Mouse (Mus musculus) stomach, postnatal 0 days (tissue): ENCODE measurements at regions not wholly inside any gene's neighbourhood (a gene's known extent, or its start where the extent isn't known, plus 50 kb on each side); places are given as distances from the start of the nearest gene placed in this dataset.
"Not testable (repeated sequence)": the region's sequence is repeated elsewhere in the genome, so short reads cannot be mapped to it uniquely, and the experiment has no call there.

Experiments used
- ATAC-seq: fragments of 200-750 bp; cut with Nextera tagmentation; 2 replicates; pipeline ENCODE4 v1.8.0; 2017; ENCODE audit not compliant: low FRiP score, low TSS enrichment
- DNase-seq: peaks from one replicate; pipeline ENCODE4 v3.0.0-alpha.2; 2016; ENCODE audit warnings: low spot score
- H3K27ac ChIP-seq: fragments of 300-500 bp; sonication (generic); replicated peaks from 2 replicates; pipeline ENCODE4 v1.5.1; 2014; ENCODE audit warnings: mild to moderate bottlenecking, control low read depth
- H3K27me3 ChIP-seq: fragments of 300-500 bp; sonication (generic); 2 replicates; pipeline ENCODE4 v1.6.1; 2014; ENCODE audit warnings: low read length; ENCODE audit not compliant: control insufficient read depth, insufficient read depth
- H3K36me3 ChIP-seq: fragments of 300-500 bp; sonication (generic); 2 replicates; pipeline ENCODE4 v1.6.1; 2014; ENCODE audit warnings: low read length, mixed read lengths; ENCODE audit not compliant: control insufficient read depth, insufficient read depth
- H3K4me1 ChIP-seq: fragments of 300-500 bp; sonication (generic); replicated peaks from 2 replicates; pipeline ENCODE4 v1.6.1; 2014; ENCODE audit warnings: antibody characterized with exemption; ENCODE audit not compliant: control insufficient read depth, insufficient read depth
- H3K4me2 ChIP-seq: fragments of 300-500 bp; sonication (generic); replicated peaks from 2 replicates; pipeline ENCODE4 v1.6.1; 2014; ENCODE audit warnings: low read depth, mild to moderate bottlenecking, control low read depth, moderate library complexity
- H3K4me3 ChIP-seq: fragments of 300-500 bp; sonication (generic); 2 replicates; pipeline ENCODE4 v1.5.1; 2014; ENCODE audit warnings: low read depth, low read length, control low read depth
- H3K9ac ChIP-seq: fragments of 300-500 bp; sonication (generic); 2 replicates; pipeline ENCODE4 v1.6.1; 2014; ENCODE audit warnings: mild to moderate bottlenecking, low read length, control low read depth, mixed read lengths
- H3K9me3 ChIP-seq: fragments of 300-500 bp; sonication (generic); 2 replicates; pipeline ENCODE4 v1.6.1; 2016; ENCODE audit warnings: low read length; ENCODE audit not compliant: control insufficient read depth
- CTCF ChIP-seq: IDR thresholded peaks from 2 replicates; pipeline ENCODE4 v1.5.1; 2016; ENCODE audit warnings: antibody characterized with exemption, low read depth, mild to moderate bottlenecking, moderate library complexity
- EP300 ChIP-seq: optimal IDR thresholded peaks from 2 replicates; pipeline ENCODE3; 2016; ENCODE audit warnings: antibody characterized with exemption
- WGBS: fragments of 180-500 bp; shearing (Covaris S2); extraction: QIAGEN DNeasy Blood & Tissue Kit; methylation state at CpG from one replicate; pipeline ENCODE4 v1.1.7; 2014; 5-methylcytosine and 5-hydroxymethylcytosine counted together

- Histone ChIP-seq H3K9ac (no peak overlapping the region), H3K4me2 (no peak overlapping the region), H3K27me3 (no peaks in the 10 kb centered on the region), H3K9me3 (no peaks in the 10 kb centered on the region), H3K4me3 (no peak overlapping the region), H3K36me3 (no peaks in the 10 kb centered on the region), H3K27ac (no peak overlapping the region), H3K4me1 (no peaks in the 10 kb centered on the region)
- WGBS: 30% methylated on average over 2 of the region's 2 CpGs
- TF ChIP-seq CTCF (no peak), EP300 (no peak)
- DNase-seq: no peak
- no peak for ATAC-seq
Observed at GRCm38 (mm10) chr1:81738384-81738783, 494.5 kb upstream of the Gm9747 start.

GRCm38 (mm10) chr1:81739392-81739791, 493.5 kb upstream of the Gm9747 start:
- H3K4me2 ChIP-seq: no peak overlapping the region
- 0 out of 2 replicates have a peak, but pooled peaks cover 1% of the 10 kb centered on the region for H3K4me1 ChIP-seq
- H3K4me3 ChIP-seq: no peak overlapping the region
- ATAC-seq: no peak
- WGBS: 69% methylated on average over 3 of the region's 3 CpGs
- H3K36me3 ChIP-seq: no peaks in the 10 kb centered on the region
- H3K27me3 ChIP-seq: no peaks in the 10 kb centered on the region
- TF ChIP-seq EP300: no peak
- no peak for TF ChIP-seq CTCF
- DNase-seq: no peak
- no peaks in the 10 kb centered on the region for H3K9me3 ChIP-seq
- no peak overlapping the region for H3K9ac ChIP-seq
- no peak overlapping the region for H3K27ac ChIP-seq

GRCm38 (mm10) chr1:81739981-81740380, 492.9 kb upstream of the Gm9747 start:
- TF ChIP-seq EP300: no peak
- TF ChIP-seq CTCF: no peak
- H3K27me3 ChIP-seq: no peaks in the 10 kb centered on the region
- H3K27ac ChIP-seq: no peak overlapping the region
- no peaks in the 10 kb centered on the region for H3K36me3 ChIP-seq
- H3K4me3 ChIP-seq: no peak overlapping the region
- ATAC-seq (no peak), DNase-seq (no peak)
- H3K9me3 ChIP-seq: no peaks in the 10 kb centered on the region
- WGBS: 68% methylated on average over 1 of the region's 1 CpGs
- no peak overlapping the region for H3K9ac ChIP-seq
- H3K4me1 ChIP-seq: 0 out of 2 replicates have a peak, but pooled peaks cover 2% of the 10 kb centered on the region
- no peak overlapping the region for H3K4me2 ChIP-seq

GRCm38 (mm10) chr1:81741882-81742281, 491.0 kb upstream of the Gm9747 start:
- not testable (repeated sequence) for H3K27me3 ChIP-seq, H3K4me2 ChIP-seq, ATAC-seq, H3K4me1 ChIP-seq, H3K9me3 ChIP-seq, DNase-seq, H3K27ac ChIP-seq, H3K36me3 ChIP-seq, H3K4me3 ChIP-seq, H3K9ac ChIP-seq
- WGBS: 87% methylated on average over 8 of the region's 8 CpGs

- Histone ChIP-seq H3K9me3 (no peaks in the 10 kb centered on the region), H3K4me1 (0 out of 2 replicates have a peak, but pooled peaks cover 2% of the 10 kb centered on the region), H3K4me3 (no peak overlapping the region), H3K27me3 (no peaks in the 10 kb centered on the region), H3K4me2 (no peak overlapping the region), H3K27ac (0 out of 2 replicates have a peak overlapping the region, but pooled peaks have one; percentile 8), H3K36me3 (no peaks in the 10 kb centered on the region), H3K9ac (no peak overlapping the region)
- peak; percentile 88 for ATAC-seq
- peak; percentile 76 for DNase-seq
- TF ChIP-seq EP300: no peak
- no peak for TF ChIP-seq CTCF
- 24% methylated on average over 8 of the region's 8 CpGs for WGBS
Observed at GRCm38 (mm10) chr1:81744524-81744923, 488.4 kb upstream of the Gm9747 start.

- WGBS: 75% methylated on average over 14 of the region's 14 CpGs
- TF ChIP-seq EP300: no peak
- no peak for TF ChIP-seq CTCF
- no peak overlapping the region for H3K4me2 ChIP-seq
- H3K27me3 ChIP-seq: no peaks in the 10 kb centered on the region
- no peaks in the 10 kb centered on the region for H3K36me3 ChIP-seq
- H3K4me1 ChIP-seq: 0 out of 2 replicates have a peak, but pooled peaks cover 2% of the 10 kb centered on the region
- DNase-seq: no peak
- no peak overlapping the region for H3K27ac ChIP-seq
- H3K4me3 ChIP-seq: no peak overlapping the region
- H3K9me3 ChIP-seq: no peaks in the 10 kb centered on the region
- H3K9ac ChIP-seq: no peak overlapping the region
- ATAC-seq: peak; percentile 61; the same call in 1 of the 2 replicates
Observed at GRCm38 (mm10) chr1:81745024-81745960, 487.6 kb upstream of the Gm9747 start.
